Mouse (Mus musculus) bone marrow macrophage, adult 2 months (primary cell): Measurements from ENCODE around the gene Gins1. TPM values are rescaled to one million over a fixed set of nuclear protein-coding genes. Genes with fewer than 3 reads are reported as not detected.
"Not testable (repeated sequence)": the region's sequence is repeated elsewhere in the genome, so short reads cannot be mapped to it uniquely, and the experiment has no call there.

ENCODE experiments used
- H3K27ac ChIP-seq: 2 replicates; pipeline ENCODE4 v1.5.1; 2012; ENCODE audit warnings: low read depth, low read length; ENCODE audit not compliant: insufficient read depth
- H3K4me1 ChIP-seq: 2 replicates; pipeline ENCODE4 v1.6.1; 2012; ENCODE audit warnings: low read length; ENCODE audit not compliant: control insufficient read depth, insufficient read depth
- H3K4me3 ChIP-seq: 2 replicates; pipeline ENCODE4 v1.5.1; 2012; ENCODE audit warnings: mild to moderate bottlenecking, low read length, moderate library complexity; ENCODE audit not compliant: insufficient read depth
- CTCF ChIP-seq: IDR thresholded peaks from 2 replicates; pipeline ENCODE4 v1.5.1; 2012; ENCODE audit warnings: low read depth, mild to moderate bottlenecking, low read length, moderate library complexity
- POLR2A ChIP-seq: IDR thresholded peaks from 2 replicates; pipeline ENCODE4 v1.6.1; 2012; ENCODE audit warnings: mild to moderate bottlenecking, low read depth, low read length, borderline replicate concordance
- polyA plus RNA-seq: library from polyadenylated mRNA; stranded (reverse); fragments of >200 nt; gene quantifications from 2 replicates; pipeline ENCODE4 v1.2.4, GENCODE M21; 2012; ENCODE audit not compliant: missing spikeins, insufficient read depth, insufficient read length

Gins1 gene
- polyA plus RNA-seq, 1 experiment = 13.4 TPM

DNA sequence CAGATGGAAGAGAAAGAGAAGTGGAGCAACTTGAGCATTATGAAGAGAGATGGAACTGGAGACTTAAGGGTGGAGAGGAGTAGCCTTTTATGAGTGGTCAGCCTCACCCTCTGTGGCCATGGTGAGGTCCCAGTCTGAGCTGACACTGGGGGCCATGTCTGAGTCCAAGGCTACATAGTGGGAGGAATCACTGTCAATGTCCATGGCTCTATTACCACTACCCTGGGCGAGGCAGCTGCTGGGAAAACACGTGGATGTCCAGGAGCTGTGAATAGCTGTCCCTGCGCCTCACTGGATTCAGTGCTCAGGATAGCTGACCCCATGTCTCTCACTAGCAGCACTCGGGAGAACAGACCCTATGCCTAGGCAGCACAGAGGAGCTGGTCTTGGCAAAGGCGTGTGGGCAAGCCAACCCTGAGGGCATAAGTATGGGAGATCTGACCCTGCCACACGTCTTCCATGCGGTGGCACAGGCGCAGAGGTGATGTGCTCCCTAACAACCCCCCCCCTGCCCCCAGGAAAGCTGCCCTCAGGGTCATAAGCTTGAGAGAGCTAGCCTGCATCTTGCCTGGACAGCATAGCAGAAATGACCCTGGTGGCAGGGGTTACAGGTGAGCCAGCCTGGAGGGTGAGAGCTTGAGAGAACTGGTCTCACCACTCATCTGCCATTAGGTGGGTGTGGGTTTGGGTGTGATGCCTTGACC is 21.0 kb upstream of the Gins1 start:
- no peak for TF ChIP-seq POLR2A
- TF ChIP-seq CTCF = no peak
- Histone ChIP-seq H3K4me1 (peaks cover 4% of the 10 kb centered on the region), H3K27ac (no peak overlapping the region), H3K4me3 (no peak overlapping the region)

DNA sequence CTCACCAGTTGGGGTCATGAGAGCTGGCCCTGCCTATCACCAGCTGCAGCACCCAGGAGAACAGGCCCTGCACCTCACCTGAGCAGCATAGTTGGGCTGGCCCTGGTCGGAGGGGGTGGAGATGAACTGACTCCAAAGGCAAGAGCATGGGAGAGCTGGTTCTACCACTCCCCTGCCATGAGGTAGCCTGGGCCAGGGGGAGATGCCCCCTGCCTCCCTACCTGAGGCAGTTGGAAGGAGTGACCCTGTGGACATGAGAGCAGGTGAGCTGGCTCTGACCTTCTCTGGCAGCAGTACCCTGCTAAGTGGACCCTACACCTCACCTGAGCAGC is 20.5 kb upstream of the Gins1 start:
- no peak overlapping the region for H3K4me3 ChIP-seq
- peaks cover 4% of the 10 kb centered on the region for H3K4me1 ChIP-seq
- H3K27ac ChIP-seq = no peak overlapping the region
- no peak for TF ChIP-seq CTCF
- TF ChIP-seq POLR2A = no peak

DNA sequence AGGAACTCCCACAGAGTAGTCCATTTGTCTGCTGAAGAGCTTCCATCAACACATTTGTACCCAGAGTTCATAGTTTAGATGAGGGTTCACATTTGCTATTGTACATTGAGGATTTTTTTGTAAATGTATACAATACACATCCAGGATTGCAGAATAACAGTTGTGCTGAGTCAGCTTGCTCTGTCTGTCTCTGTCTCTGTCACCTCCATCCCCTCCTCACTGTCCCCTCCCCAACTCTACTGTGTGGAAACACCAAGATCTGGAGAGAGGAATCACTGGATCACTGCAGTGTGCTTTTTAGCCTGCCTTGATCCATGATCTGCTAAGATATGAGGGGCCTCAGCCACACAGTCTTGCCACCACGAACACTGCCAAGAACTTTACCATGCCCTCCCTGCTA is 19.4 kb upstream of the Gins1 start:
- Histone ChIP-seq H3K4me1 (peaks cover 4% of the 10 kb centered on the region), H3K4me3 (no peak overlapping the region), H3K27ac (no peak overlapping the region)
- TF ChIP-seq CTCF (no peak), POLR2A (no peak)

DNA sequence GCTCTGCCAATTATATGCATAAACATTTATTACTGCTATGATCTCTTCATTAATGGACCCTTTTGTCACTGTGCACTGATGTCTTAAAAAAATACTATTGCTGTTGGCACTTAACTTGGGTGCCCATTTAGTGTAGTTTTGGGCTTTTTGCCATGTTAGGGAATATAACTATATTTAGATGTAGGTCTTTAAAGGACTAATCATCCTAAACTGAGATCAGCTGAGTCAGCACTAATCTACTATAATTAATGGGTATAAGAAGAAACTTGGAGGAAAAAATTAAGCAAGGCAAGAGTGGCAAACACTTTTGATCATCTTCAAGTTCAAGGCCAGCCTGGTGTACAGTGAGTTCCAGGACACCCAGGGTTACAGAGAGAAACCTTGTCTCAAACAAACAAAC is 18.9 kb upstream of the Gins1 start:
- TF ChIP-seq CTCF (no peak), POLR2A (no peak)
- H3K27ac ChIP-seq = no peak overlapping the region
- peaks cover 4% of the 10 kb centered on the region for H3K4me1 ChIP-seq
- H3K4me3 ChIP-seq = no peak overlapping the region

DNA sequence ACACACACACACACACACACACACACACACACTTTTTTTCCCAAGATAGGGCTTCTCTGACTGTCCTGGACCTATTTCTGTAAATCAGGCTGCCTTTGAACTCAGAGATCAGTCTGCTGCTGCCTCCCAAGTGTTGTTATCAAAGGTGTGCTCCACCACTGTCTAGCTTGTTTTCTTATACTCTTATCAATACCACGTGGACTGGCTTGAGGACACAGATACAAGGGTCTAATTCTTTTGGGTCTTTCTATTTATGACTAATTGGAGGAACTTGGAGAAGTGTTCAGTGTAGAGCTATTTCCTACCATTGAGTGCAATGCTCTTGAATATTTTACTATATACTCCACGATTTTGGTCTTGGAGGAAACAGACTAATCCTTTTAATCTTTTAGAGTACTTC is 17.8 kb upstream of the Gins1 start:
- TF ChIP-seq CTCF = no peak
- TF ChIP-seq POLR2A = no peak
- Histone ChIP-seq H3K27ac (no peak overlapping the region), H3K4me1 (peaks cover 4% of the 10 kb centered on the region), H3K4me3 (no peak overlapping the region)

DNA sequence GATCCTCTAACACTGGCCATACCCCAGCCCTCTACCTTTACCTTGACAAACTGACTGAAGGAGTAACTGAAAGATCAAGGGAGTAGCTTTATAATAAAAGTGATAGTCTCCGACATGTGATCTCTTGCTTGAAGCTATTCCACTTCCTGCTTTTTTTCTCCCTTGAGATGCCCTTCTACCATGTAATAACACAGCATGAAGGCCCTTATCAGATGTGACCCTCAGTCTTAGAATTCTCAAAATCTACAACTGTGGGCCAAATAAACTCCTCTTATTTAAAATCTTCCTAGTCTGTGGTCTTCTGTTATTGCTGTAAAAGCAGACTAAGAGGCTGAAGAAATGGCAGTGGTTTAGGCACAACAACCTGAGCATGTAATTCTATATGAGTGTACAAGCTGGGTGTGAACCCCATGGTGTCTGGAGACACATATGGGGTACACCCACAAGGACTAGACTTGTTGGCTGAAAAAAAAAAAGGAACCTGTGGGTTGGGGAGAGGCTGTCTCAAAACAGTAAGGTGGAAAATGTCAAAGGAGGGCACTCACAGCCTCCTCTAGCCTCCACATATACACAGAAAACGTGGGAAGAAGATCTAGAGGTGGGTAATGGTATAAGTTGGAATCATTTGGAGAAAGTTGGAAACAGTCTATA is 10.5 kb upstream of the Gins1 start:
- no peak for TF ChIP-seq CTCF
- TF ChIP-seq POLR2A = no peak
- no peak overlapping the region for H3K4me3 ChIP-seq
- peak overlapping the region; percentile 67 for H3K27ac ChIP-seq
- H3K4me1 ChIP-seq = peaks cover 38% of the 10 kb centered on the region

DNA sequence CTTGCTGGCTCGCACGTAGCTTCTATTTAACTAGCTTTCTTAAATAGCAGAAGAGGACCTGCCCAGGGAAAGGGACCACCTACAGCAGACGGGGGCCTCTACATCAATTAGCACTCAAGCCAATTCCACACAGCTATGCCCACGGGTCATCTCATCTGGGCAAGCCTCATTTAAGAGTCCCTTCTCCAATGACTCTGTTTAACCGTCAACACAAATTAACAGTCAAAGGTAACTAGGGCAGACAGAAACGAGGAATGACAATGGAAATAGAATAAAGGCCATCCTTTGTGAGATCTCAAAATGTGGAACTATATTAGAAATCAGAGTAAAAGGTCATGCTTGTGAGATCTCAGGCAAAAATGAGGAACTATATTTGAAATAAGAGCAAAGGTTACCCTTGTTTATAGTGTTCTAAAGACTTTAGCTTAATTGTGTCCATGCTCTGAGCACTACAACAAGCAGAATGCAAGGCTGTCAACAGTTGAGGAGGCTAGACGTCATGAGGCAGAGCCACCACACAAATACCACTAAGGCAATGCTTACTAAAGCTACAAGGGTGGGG is 9.4 kb upstream of the Gins1 start:
- Histone ChIP-seq H3K27ac (peak overlapping the region; percentile 94), H3K4me3 (peak overlapping the region; percentile 15), H3K4me1 (peaks cover 40% of the 10 kb centered on the region)
- TF ChIP-seq CTCF (no peak), POLR2A (no peak)

DNA sequence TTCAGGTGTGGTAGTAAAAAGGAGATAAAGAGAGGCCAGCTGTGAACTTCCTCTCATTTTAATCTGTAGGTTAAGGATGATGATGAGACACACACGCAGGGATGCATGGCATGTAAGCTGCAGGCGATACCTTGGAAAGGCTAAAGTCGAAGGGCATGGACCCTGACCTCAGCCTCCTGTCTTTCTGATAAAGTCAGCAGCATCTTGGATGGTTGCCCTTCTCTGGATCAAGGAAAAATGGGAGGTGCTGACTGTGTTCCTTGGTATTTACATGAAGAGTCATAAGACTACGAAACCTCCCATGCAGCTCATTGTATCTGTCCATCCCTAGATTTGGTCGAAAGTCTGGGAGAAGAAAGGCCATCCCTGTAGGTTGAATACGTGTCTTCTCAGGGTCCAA is 4.9 kb upstream of the Gins1 start:
- H3K27ac ChIP-seq = no peak overlapping the region
- peaks cover 37% of the 10 kb centered on the region for H3K4me1 ChIP-seq
- TF ChIP-seq CTCF = no peak
- no peak for TF ChIP-seq POLR2A

DNA sequence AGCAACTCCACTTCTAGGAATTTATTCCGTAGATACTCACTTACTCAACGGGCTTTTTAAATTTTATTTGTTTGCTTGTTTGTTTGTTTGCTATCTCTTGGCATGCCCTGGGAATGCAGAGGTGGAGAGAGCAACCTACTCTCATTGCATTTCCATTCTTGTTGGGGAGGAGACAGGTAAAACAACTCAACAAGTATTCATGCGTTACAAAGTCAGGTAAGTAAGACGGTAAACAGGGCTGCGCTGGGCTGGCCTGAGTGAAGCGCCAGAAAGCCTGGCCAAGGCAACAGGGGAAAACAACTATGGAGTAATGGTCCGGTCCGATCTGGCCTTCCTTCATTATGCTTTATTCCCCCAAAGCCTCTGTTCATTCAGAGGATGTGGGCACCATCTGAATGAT is 2.9 kb upstream of the Gins1 start:
- Histone ChIP-seq H3K4me3 (peak overlapping the region; percentile 27), H3K4me1 (peaks cover 22% of the 10 kb centered on the region), H3K27ac (no peak overlapping the region)
- no peak for TF ChIP-seq CTCF
- no peak for TF ChIP-seq POLR2A

More for the DNA sequence above, 4.9 kb upstream of the Gins1 start:
- H3K4me3 ChIP-seq = no peak overlapping the region

DNA sequence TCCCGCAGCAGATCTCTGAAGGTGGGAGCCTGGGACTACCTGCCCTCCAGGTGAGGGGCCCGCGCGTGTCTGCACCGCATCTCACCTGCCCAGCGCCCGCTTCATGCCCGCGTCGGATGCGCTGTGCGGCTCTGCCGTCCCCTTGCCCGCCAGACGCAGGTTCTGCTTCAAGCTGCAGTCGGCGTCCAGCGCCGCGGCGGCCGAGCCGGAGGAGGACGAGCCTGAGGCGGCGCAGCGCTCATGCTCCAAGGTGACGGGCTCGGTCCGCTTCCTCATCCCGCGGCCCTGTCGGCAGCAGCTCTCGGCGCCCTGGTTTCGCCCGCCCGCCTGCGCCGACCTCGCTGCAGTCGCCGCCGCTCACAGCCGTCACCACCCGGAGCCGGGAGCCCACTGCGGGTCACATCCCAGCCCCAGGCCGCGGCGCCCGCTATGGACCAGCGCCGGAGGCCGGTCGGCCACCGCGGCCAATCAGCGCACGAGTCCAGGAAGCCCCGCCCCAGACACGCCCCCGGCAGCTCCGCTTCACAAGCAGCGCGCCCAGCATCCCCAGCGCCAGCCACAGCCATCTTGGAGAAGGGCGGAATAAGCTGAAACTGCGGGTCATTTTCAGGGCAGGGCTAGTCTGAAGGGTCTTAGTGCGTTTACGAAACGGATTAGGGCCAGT is 796 bp upstream of the Gins1 start, which contains the start of gene Abhd12:
Gene Abhd12 (minus strand): TSS at position 470 of the 664 bp plus-strand sequence.
- Histone ChIP-seq H3K27ac (peak within 1 kb of the TSS; percentile 86), H3K4me3 (peak within 1 kb of the TSS; percentile 96), H3K4me1 (peaks cover 12% of the 10 kb centered on the region)
- TF ChIP-seq POLR2A (no peak), CTCF (no peak)

DNA sequence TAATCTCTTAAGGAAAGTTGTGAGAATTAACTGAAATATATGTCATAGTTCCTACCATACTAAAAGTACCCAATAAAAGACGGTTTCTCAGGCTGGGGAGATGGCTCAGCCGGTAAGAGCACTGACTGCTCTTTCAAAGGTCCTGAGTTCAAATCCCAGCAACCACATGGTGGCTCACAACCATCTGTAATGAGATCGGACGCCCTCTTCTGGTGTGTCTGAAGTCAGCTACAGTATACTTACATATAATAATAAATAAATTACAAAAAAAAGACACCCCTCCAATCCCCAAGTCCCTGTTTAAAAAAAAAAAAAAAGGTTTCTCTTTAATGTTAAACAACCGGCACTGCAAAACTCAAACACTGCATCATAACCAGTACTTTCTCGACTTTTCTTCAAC is 3.7 kb downstream of the Gins1 start:
- Histone ChIP-seq H3K4me3 (peak overlapping the region; percentile 94), H3K27ac (peak overlapping the region; percentile 82; the same call in 1 of the 2 replicates)

More for the DNA sequence above, 3.7 kb downstream of the Gins1 start:
- not testable (repeated sequence) for H3K4me1 ChIP-seq
